Mouse (Mus musculus) layer of hippocampus, adult 18-20 months (tissue): ENCODE results near the gene Ptov1. TPM values are rescaled to one million over a fixed set of nuclear protein-coding genes. Genes with fewer than 3 reads are reported as not detected.
"Not testable (repeated sequence)": the region's sequence is repeated elsewhere in the genome, so short reads cannot be mapped to it uniquely, and the experiment has no call there.

Experiments used
- DNase-seq, 2 experiments: peaks; one replicate each; pipeline ENCODE4 v3.0.0; 2022; ENCODE audit warnings: low spot score in 2 of 2
- total RNA-seq, 2 experiments: library from RNA; stranded (reverse); gene quantifications; 2 replicates each; pipeline ENCODE4 v1.2.3; 2021

The Ptov1 gene
- total RNA-seq, 2 experiments from 2014 or later: 341 to 350 TPM

GRCm38 (mm10) chr7:44890180-44890579, 20.6 kb upstream of the Ptov1 start:
- DNase-seq: no peak

GRCm38 (mm10) chr7:44888256-44889105, 18.9 kb upstream of the Ptov1 start:
- DNase-seq: no peak

GRCm38 (mm10) chr7:44886964-44887363, 17.4 kb upstream of the Ptov1 start:
- DNase-seq: no peak

- no peak for DNase-seq
These were observed 15.0 kb upstream of the Ptov1 start for GRCm38 (mm10) chr7:44884637-44885036.

GRCm38 (mm10) chr7:44883036-44883435, 13.4 kb upstream of the Ptov1 start:
- DNase-seq: no peak

GRCm38 (mm10) chr7:44877833-44878232, 8.2 kb upstream of the Ptov1 start:
- DNase-seq: no peak

- not testable (repeated sequence) for DNase-seq
These were observed 2.2 kb upstream of the Ptov1 start for GRCm38 (mm10) chr7:44871774-44872173.

GRCm38 (mm10) chr7:44871181-44871580, 1.6 kb upstream of the Ptov1 start:
- no peak for DNase-seq

GRCm38 (mm10) chr7:44870614-44871013, 1.0 kb upstream of the Ptov1 start:
- no peak for DNase-seq

- DNase-seq: no peak
These were observed 480 bp downstream of the Ptov1 start for GRCm38 (mm10) chr7:44868919-44869696.

- DNase-seq: no peak
These were observed 1.1 kb downstream of the Ptov1 start for GRCm38 (mm10) chr7:44868465-44868864.

GRCm38 (mm10) chr7:44867802-44868201, 1.8 kb downstream of the Ptov1 start:
- DNase-seq: no peak

- no peak for DNase-seq
These were observed 2.4 kb downstream of the Ptov1 start for GRCm38 (mm10) chr7:44867010-44867702.

- DNase-seq: no peak
These were observed 3.1 kb downstream of the Ptov1 start for GRCm38 (mm10) chr7:44866276-44867009.

GRCm38 (mm10) chr7:44864595-44865542, 4.7 kb downstream of the Ptov1 start:
- no peak for DNase-seq

- DNase-seq: no peak
These were observed 5.5 kb downstream of the Ptov1 start for GRCm38 (mm10) chr7:44863982-44864494.

GRCm38 (mm10) chr7:44863210-44863609, 6.4 kb downstream of the Ptov1 start:
- DNase-seq: no peak

GRCm38 (mm10) chr7:44862434-44862833, 7.2 kb downstream of the Ptov1 start:
- no peak for DNase-seq

GRCm38 (mm10) chr7:44861429-44861816, 8.2 kb downstream of the Ptov1 start:
- DNase-seq: no peak
